In the genomic region with DNA sequence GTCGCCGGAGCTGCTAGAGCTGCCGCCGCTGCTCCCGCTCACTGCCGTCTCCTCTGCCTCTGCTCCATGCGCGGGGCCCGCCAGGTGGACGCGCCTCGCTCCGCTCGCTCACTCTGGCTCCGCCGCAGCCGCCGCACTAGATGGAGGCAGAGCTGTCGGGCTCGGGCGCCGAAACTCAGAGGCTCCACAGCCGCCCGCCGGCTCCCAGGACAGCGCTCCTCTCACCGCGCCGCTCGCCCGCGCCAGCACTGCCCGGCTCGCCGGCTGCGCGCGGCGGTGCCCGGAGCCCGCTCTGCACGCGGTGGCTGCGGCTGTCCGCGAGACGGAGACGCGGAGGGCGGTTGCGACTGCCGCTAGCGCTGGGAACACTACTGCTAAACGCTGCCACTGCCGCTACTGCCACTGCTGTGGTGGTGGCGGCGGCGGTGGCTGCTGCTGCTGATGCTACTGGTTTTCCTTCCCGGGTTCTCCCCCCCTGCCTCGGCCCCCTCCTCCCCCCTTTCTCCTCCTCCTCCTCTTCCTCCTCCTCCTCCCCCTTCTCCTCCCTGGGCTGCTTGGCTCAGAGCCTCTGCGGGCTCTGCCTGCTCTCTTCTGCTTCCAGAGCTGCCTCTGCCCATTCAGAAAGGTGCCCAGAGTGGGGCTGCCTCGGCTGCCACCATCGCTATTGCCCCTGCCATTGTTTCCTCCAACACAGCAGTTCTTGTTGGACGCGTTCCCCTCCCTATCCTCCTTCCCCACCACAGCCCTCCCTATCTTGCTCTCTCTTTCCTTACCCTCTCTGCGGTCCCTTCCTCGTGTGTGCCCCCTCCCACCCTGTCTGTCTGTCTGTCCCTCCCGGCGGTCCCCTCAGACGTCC, we compare ENCODE assay signal across 8 mouse cellular contexts. TPM values are rescaled to one million over a fixed set of nuclear protein-coding genes. Genes with fewer than 3 reads are reported as not detected.
DNase-seq lines count a peak whose midpoint lies in the region; ATAC-seq lines count a peak whose summit lies in the region.

A gene (minus strand): TSS at position 450 of the 856 bp plus-strand sequence.

- H3K4me3 ChIP-seq in erythroblast, embryonic 14.5 days (replicated peaks): peak within 1 kb of the TSS; percentile 30
- H3K4me3 ChIP-seq in midbrain, embryonic 10.5 days: peak within 1 kb of the TSS; percentile 62
- peak within 1 kb of the TSS; percentile 41 for H3K4me3 ChIP-seq in stomach, embryonic 14.5 days (ENCODE audit: low read depth, low read length)

- no peak for ATAC-seq in erythroblast, adult 5-6 weeks (replicated peaks; ENCODE audit: low FRiP score, poor library complexity, severe bottlenecking)
- peak; percentile 76 for ATAC-seq in stomach, embryonic 14.5 days (ENCODE audit: insufficient number of reproducible peaks, insufficient read depth, low FRiP score, low read depth)

- no peak within 1 kb of the TSS for H3K9ac ChIP-seq in stomach, embryonic 14.5 days (replicated peaks; ENCODE audit: low read depth, low read length)

- peaks cover 19% of the 10 kb centered on the region for H3K9me3 ChIP-seq in erythroblast, embryonic 14.5 days (ENCODE audit: control insufficient read depth, low read length)
- peaks cover 15% of the 10 kb centered on the region for H3K9me3 ChIP-seq in midbrain, embryonic 10.5 days (replicated peaks)
- no peaks in the 10 kb centered on the region for H3K9me3 ChIP-seq in stomach, embryonic 14.5 days (ENCODE audit: control insufficient read depth, low read depth, low read length)

- H3K27ac ChIP-seq in midbrain, embryonic 10.5 days (replicated peaks): peak within 1 kb of the TSS; percentile 81
- H3K27ac ChIP-seq in stomach, embryonic 14.5 days (ENCODE audit: low read length): peak within 1 kb of the TSS; percentile 15; the same call in 1 of the 2 replicates

- 34% methylated on average over 68 of the region's 70 CpGs for WGBS in midbrain, embryonic 10.5 days
- WGBS in stomach, embryonic 14.5 days: 14% methylated on average over 49 of the region's 70 CpGs

- intact Hi-C loops in left cerebral cortex, postnatal 4 days (cut with DNase I): no loop called here

- H3K27me3 ChIP-seq in erythroblast, embryonic 14.5 days (ENCODE audit: control insufficient read depth): peaks cover 70% of the 10 kb centered on the region
- H3K27me3 ChIP-seq in midbrain, embryonic 10.5 days (ENCODE audit: low read depth, poor library complexity, severe bottlenecking): peaks cover 97% of the 10 kb centered on the region
- 0 out of 2 replicates have a peak, but pooled peaks cover 6% of the 10 kb centered on the region for H3K27me3 ChIP-seq in stomach, embryonic 14.5 days (ENCODE audit: control insufficient read depth, insufficient read depth, low read length)

- peak within 1 kb of the TSS; percentile 66 for H3K4me2 ChIP-seq in stomach, embryonic 14.5 days (replicated peaks; ENCODE audit: low read depth, low read length)

- no peaks in the 10 kb centered on the region for H3K36me3 ChIP-seq in erythroblast, embryonic 14.5 days (ENCODE audit: control insufficient read depth)
- no peaks in the 10 kb centered on the region for H3K36me3 ChIP-seq in midbrain, embryonic 10.5 days
- H3K36me3 ChIP-seq in stomach, embryonic 14.5 days (ENCODE audit: control insufficient read depth, insufficient read depth, low read length): no peaks in the 10 kb centered on the region

- no peaks in the 10 kb centered on the region for H3K4me1 ChIP-seq in erythroblast, embryonic 14.5 days (ENCODE audit: control insufficient read depth)
- H3K4me1 ChIP-seq in midbrain, embryonic 10.5 days: peaks cover 8% of the 10 kb centered on the region
- no peaks in the 10 kb centered on the region for H3K4me1 ChIP-seq in stomach, embryonic 14.5 days (ENCODE audit: control insufficient read depth, insufficient read depth, low read length)

- peak; percentile 19 to 40 for DNase-seq in cerebellum, postnatal 4 days (ENCODE audit: low spot score in 2 of 2)
- DNase-seq in gastrocnemius, postnatal 4 days (ENCODE audit: low spot score in 2 of 2): peak; percentile 20 to 34
- peak; percentile 58 for DNase-seq in kidney, adult 18-20 months
- peak; percentile 59 for DNase-seq in left cerebral cortex, postnatal 4 days
- DNase-seq in midbrain, embryonic 10.5 days (ENCODE audit: low spot score): no peak

RNA-seq across cellular contexts. Expression of the gene that starts here (rescaled TPM):
- not detected in 2 replicates for polyA plus RNA-seq in erythroblast, embryonic 14.5 days (2012)
- total RNA-seq in erythroblast, adult 5-6 weeks (2015; ENCODE audit: low replicate concordance): not detected in 2 replicates
- under 0.01 TPM in 1 of 2 replicates, not detected in the other for total RNA-seq in erythroblast, adult 5-6 weeks (2017; ENCODE audit: low replicate concordance)
- 1 to 10 TPM; 1.2 to 2.2 TPM for total RNA-seq in gastrocnemius, postnatal 4 days (2021)
- total RNA-seq in left cerebral cortex, postnatal 4 days (2021): 10 to 100 TPM; 94.0 to 98.9 TPM
- 0.58 and 0.86 TPM in 2 replicates for polyA plus RNA-seq in midbrain, embryonic 10.5 days (2016; fragmentation: Nextera tagmentation; extraction: Ambion mirVana)
- polyA plus RNA-seq in stomach, embryonic 14.5 days (2014; fragmentation: Nextera tagmentation; extraction: Ambion mirVana): 0.84 and 1.3 TPM in 2 replicates

Comparison
In these comparisons a context has a peak if more than half of its experiments do, and no peak if none do; other contexts are left out.
1. RNA of the gene that starts here (total RNA-seq): 94.0 to 98.9 TPM in left cerebral cortex, postnatal 4 days; 1.2 to 2.2 TPM in gastrocnemius, postnatal 4 days and under 0.01 TPM in erythroblast, adult 5-6 weeks; every median in the first group is over 10 times any median in the second.
2. Peak in every context shown above with its lines, with median percentiles within 50 percentile points of each other: H3K4me3 ChIP-seq.